In genomic region chr1:172082101-172082898, GRCm38 (mm10) we compare ENCODE assay signal across 8 mouse cellular contexts. TPM values are rescaled to one million over a fixed set of nuclear protein-coding genes. Genes with fewer than 3 reads are reported as not detected.
A peak's percentile ranks its signal among the peaks of the same experiment; 100 is the strongest.
DNase-seq lines count a peak whose midpoint lies in the region; ATAC-seq and TF ChIP-seq lines count a peak whose summit lies in the region.

Gene Copa, plus strand, starts transcription at chr1:172082529.
Gene Ncstn, minus strand, starts transcription at chr1:172082795.

- H3K9me3 ChIP-seq in embryonic facial prominence, embryonic 15.5 days (replicated peaks), result no peaks in the 10 kb centered on the region
- H3K9me3 ChIP-seq in limb, embryonic 14.5 days (ENCODE audit: control insufficient read depth, low read length), result no peaks in the 10 kb centered on the region
- no peaks in the 10 kb centered on the region for H3K9me3 ChIP-seq in midbrain, postnatal 0 days (ENCODE audit: low read length)

- DNase-seq in 416B (ENCODE audit: low read depth), result peak; percentile 96
- peak; percentile 95 for DNase-seq in heart, adult 8-10 months (ENCODE audit: low spot score)
- DNase-seq in kidney, adult 9 months, result peak; percentile 96
- peak; percentile 97 for DNase-seq in limb, embryonic 14.5 days (ENCODE audit: low spot score)
- peak; percentile 98 for DNase-seq in midbrain, postnatal 0 days (ENCODE audit: low spot score)
- peak; percentile 83 to 89 for DNase-seq in spleen, postnatal 14 days (ENCODE audit: low spot score in 2 of 2)

- peaks cover 3% of the 10 kb centered on the region; the same call in 1 of the 2 replicates for H3K4me1 ChIP-seq in bone marrow, adult 2 months (ENCODE audit: control insufficient read depth, insufficient read depth, low read length)
- peaks cover 15% of the 10 kb centered on the region for H3K4me1 ChIP-seq in embryonic facial prominence, embryonic 15.5 days
- peaks cover 14% of the 10 kb centered on the region for H3K4me1 ChIP-seq in limb, embryonic 14.5 days (ENCODE audit: control insufficient read depth, insufficient read depth, low read length)
- peaks cover 8% of the 10 kb centered on the region; the same call in 1 of the 2 replicates for H3K4me1 ChIP-seq in midbrain, postnatal 0 days (ENCODE audit: insufficient read depth, low read length)

- H3K9ac ChIP-seq in embryonic facial prominence, embryonic 15.5 days, result peak within 1 kb of the TSS; percentile 87
- H3K9ac ChIP-seq in limb, embryonic 14.5 days (ENCODE audit: low read depth, low read length, severe bottlenecking), result peak within 1 kb of the TSS; percentile 81
- H3K9ac ChIP-seq in midbrain, postnatal 0 days (replicated peaks; ENCODE audit: low read length, poor library complexity, severe bottlenecking), result peak within 1 kb of the TSS; percentile 86

- ATAC-seq in embryonic facial prominence, embryonic 15.5 days (ENCODE audit: insufficient number of reproducible peaks, low FRiP score, low TSS enrichment, low read depth), result peak; percentile 97
- peak; percentile 97 for ATAC-seq in limb, embryonic 14.5 days (ENCODE audit: low FRiP score, low read depth)
- peak; percentile 97 for ATAC-seq in midbrain, postnatal 0 days (ENCODE audit: low FRiP score)

- peak; percentile 62; the same call in 1 of the 2 replicates for TF ChIP-seq POLR2A in bone marrow, adult 2 months (IDR thresholded peaks at IDR 0.05; ENCODE audit: borderline replicate concordance, control insufficient read depth, low read depth, low read length)
- TF ChIP-seq POLR2A in limb, embryonic 14.5 days (IDR thresholded peaks at IDR 0.05; ENCODE audit: borderline replicate concordance, extremely low read depth, insufficient read depth, insufficient read length), result peak; percentile 62; the same call in 1 of the 2 replicates

- under 1% methylated on average over 40 of the region's 40 CpGs for WGBS in bone marrow, adult 2 months
- under 1% methylated on average over 40 of the region's 40 CpGs for WGBS in embryonic facial prominence, embryonic 15.5 days
- 3% methylated on average over 37 of the region's 40 CpGs for WGBS in limb, embryonic 14.5 days
- under 1% methylated on average over 40 of the region's 40 CpGs for WGBS in midbrain, postnatal 0 days

- peak within 1 kb of the TSS; percentile 94 for H3K4me3 ChIP-seq in bone marrow, adult 2 months (replicated peaks; ENCODE audit: control insufficient read depth, low read depth, low read length)
- H3K4me3 ChIP-seq in embryonic facial prominence, embryonic 15.5 days (replicated peaks), result peak within 1 kb of the TSS; percentile 88
- peak within 1 kb of the TSS; percentile 93 for H3K4me3 ChIP-seq in limb, embryonic 14.5 days (replicated peaks; ENCODE audit: low read length)
- H3K4me3 ChIP-seq in midbrain, postnatal 0 days (ENCODE audit: low read depth, low read length), result peak within 1 kb of the TSS; percentile 89

- no peaks in the 10 kb centered on the region for H3K27me3 ChIP-seq in embryonic facial prominence, embryonic 15.5 days
- no peaks in the 10 kb centered on the region for H3K27me3 ChIP-seq in limb, embryonic 14.5 days (ENCODE audit: control insufficient read depth, insufficient read depth, low read length)
- H3K27me3 ChIP-seq in midbrain, postnatal 0 days (ENCODE audit: insufficient read depth, low read length), result no peaks in the 10 kb centered on the region

- peaks cover 20% of the 10 kb centered on the region for H3K36me3 ChIP-seq in embryonic facial prominence, embryonic 15.5 days
- peaks cover 28% of the 10 kb centered on the region for H3K36me3 ChIP-seq in limb, embryonic 14.5 days (ENCODE audit: control insufficient read depth, insufficient read depth, low read length)
- H3K36me3 ChIP-seq in midbrain, postnatal 0 days (ENCODE audit: insufficient read depth, low read length), result peaks cover 22% of the 10 kb centered on the region

- peak within 1 kb of the TSS; percentile 45 for H3K27ac ChIP-seq in bone marrow, adult 2 months (ENCODE audit: control insufficient read depth, insufficient read depth, low read depth, low read length, poor library complexity)
- peak within 1 kb of the TSS; percentile 85 for H3K27ac ChIP-seq in embryonic facial prominence, embryonic 15.5 days (replicated peaks)
- peak within 1 kb of the TSS; percentile 82 for H3K27ac ChIP-seq in limb, embryonic 14.5 days (replicated peaks; ENCODE audit: low read depth, low read length)
- peak within 1 kb of the TSS; percentile 92 for H3K27ac ChIP-seq in midbrain, postnatal 0 days (ENCODE audit: low read depth, low read length)

- no peak for TF ChIP-seq CTCF in bone marrow, adult 2 months (IDR thresholded peaks at IDR 0.05; ENCODE audit: control insufficient read depth, insufficient read depth, low read length)
- TF ChIP-seq CTCF in midbrain, postnatal 0 days (IDR thresholded peaks at IDR 0.05), result peak; percentile 56

- H3K4me2 ChIP-seq in embryonic facial prominence, embryonic 15.5 days (replicated peaks), result peak within 1 kb of the TSS; percentile 53
- H3K4me2 ChIP-seq in limb, embryonic 14.5 days (replicated peaks; ENCODE audit: low read depth, low read length, severe bottlenecking), result peak within 1 kb of the TSS; percentile 58
- H3K4me2 ChIP-seq in midbrain, postnatal 0 days (ENCODE audit: low read depth, low read length, poor library complexity, severe bottlenecking), result peak within 1 kb of the TSS; percentile 66

RNA-seq across cellular contexts. Expression of gene Copa, which starts in this region (rescaled TPM):
- 35.1 and 45.8 TPM in 2 replicates for polyA plus RNA-seq in bone marrow, adult 2 months (2011; ENCODE audit: insufficient read depth, insufficient read length, low replicate concordance, missing spikeins)
- polyA plus RNA-seq in embryonic facial prominence, embryonic 15.5 days (2015; fragmentation: Nextera tagmentation; extraction: Ambion mirVana), result 231 and 235 TPM in 2 replicates
- total RNA-seq in heart, adult 8-10 months (2022), result 100 to 1,000 TPM; 103 to 115 (median 113) TPM
- polyA plus RNA-seq in limb, embryonic 14.5 days (2012; rRNA removed), result 187 and 191 TPM in 2 replicates
- 230 and 247 TPM in 2 replicates for polyA plus RNA-seq in limb, embryonic 14.5 days (2014; fragmentation: Nextera tagmentation; extraction: Ambion mirVana)
- 207 and 225 TPM in 2 replicates for total RNA-seq in midbrain, postnatal 0 days (2014; rRNA removed)
- polyA plus RNA-seq in midbrain, postnatal 0 days (2015; fragmentation: Nextera tagmentation; extraction: Ambion mirVana), result 149 and 155 TPM in 2 replicates

RNA-seq across cellular contexts. Expression of gene Ncstn, which starts in this region (rescaled TPM):
- 15.7 and 47.9 TPM in 2 replicates for polyA plus RNA-seq in bone marrow, adult 2 months (2011; ENCODE audit: insufficient read depth, insufficient read length, low replicate concordance, missing spikeins)
- 117 and 121 TPM in 2 replicates for polyA plus RNA-seq in embryonic facial prominence, embryonic 15.5 days (2015; fragmentation: Nextera tagmentation; extraction: Ambion mirVana)
- total RNA-seq in heart, adult 8-10 months (2022), result 10 to 100 TPM; 42.1 to 47.9 (median 44.0) TPM
- polyA plus RNA-seq in limb, embryonic 14.5 days (2012; rRNA removed), result 137 and 161 TPM in 2 replicates
- polyA plus RNA-seq in limb, embryonic 14.5 days (2014; fragmentation: Nextera tagmentation; extraction: Ambion mirVana), result 98.4 and 103 TPM in 2 replicates
- 70.3 and 78.7 TPM in 2 replicates for total RNA-seq in midbrain, postnatal 0 days (2014; rRNA removed)
- polyA plus RNA-seq in midbrain, postnatal 0 days (2015; fragmentation: Nextera tagmentation; extraction: Ambion mirVana), result 93.3 and 93.7 TPM in 2 replicates

Comparison
In these comparisons a context has a peak if more than half of its experiments do, and no peak if none do; other contexts are left out.
1. Peak in every context shown above with its lines: DNase-seq, ATAC-seq, H3K4me3 ChIP-seq and H3K27ac ChIP-seq.